Mouse (Mus musculus) lung, postnatal 36 days (tissue): ENCODE data around the gene Ugt1a9.

ENCODE experiments used
- DNase-seq: peaks from one replicate; pipeline ENCODE4 v3.0.0; 2022; ENCODE audit warnings: mixed read lengths

Gene Ugt1a9

DNA sequence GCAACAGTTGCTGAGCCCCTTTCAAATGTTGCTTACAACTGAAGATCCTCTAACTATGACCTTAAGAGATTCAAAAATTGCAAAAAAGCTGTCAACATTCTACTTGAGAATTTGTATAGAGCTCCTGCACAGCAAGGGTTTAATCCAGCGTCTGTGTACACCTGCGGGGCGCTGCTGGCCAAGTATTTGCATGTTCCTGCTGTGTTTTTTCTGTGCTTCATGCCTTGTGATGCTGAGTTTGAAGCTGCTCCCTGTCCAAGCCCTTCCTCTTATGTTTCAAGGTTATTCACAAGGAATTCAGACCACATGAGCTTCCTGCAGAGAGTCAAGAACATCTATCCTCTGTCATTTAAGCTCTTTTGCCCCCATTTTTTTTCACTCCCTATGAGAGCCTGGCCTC, 121.5 kb downstream of the Ugt1a9 start:
- DNase-seq = no peak

DNA sequence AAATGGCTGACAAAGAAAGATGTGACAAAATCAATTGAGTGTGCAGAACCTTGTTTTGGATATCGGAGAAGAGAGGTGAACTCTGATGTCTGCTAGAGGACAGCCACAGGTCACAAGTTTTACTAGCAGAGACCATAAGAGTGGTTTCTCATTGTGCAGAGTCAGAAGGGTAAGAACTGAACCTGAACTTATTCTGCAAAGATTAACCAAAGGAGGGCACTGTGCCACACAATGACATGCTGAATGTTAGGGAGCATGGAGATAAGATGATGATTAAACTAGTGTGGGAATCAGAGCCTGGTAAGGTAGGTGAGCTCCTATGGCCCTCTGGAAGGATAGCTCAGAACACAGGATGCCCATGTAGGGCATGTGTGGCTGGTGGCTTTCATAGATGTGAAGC, 125.1 kb downstream of the Ugt1a9 start:
- DNase-seq = no peak

DNA sequence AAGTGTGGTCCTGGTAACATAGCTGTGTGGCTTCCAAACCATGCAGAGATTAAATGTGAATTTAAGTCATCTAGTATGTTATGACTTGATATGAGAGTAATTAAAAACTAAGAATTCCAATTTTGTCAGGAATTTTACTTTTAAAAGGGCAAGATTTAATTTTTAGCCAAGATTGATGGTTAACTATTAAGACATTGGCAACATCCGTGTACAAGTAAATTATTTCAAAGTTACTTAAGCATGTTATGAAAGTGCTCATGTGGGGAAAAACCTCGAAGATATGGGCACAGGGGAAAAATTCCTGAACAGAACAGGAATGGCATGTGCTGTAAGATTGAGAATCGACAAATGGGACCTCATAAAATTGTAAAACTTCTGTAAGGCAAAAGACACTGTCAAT, 126.8 kb downstream of the Ugt1a9 start:
- DNase-seq = no peak

DNA sequence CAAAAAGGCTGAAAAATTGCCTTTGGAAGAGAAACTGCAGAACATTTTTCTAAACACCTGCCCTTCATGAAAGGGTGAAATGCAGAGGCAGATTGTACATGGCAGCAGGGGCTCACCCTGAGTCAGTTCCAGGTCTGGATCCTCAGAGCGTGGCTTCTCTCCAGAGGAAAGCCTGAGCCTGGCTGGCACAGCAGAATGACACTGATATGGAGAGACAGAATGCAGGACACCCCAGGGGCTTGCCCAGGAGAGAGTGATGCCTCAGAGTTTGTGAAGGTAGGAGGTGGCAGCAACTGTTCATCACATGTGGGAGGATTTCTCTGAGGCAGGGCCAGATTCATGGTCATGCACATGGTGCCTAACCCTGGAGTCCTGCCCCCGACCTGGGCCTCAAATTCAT, 129.4 kb downstream of the Ugt1a9 start:
- no peak for DNase-seq

DNA sequence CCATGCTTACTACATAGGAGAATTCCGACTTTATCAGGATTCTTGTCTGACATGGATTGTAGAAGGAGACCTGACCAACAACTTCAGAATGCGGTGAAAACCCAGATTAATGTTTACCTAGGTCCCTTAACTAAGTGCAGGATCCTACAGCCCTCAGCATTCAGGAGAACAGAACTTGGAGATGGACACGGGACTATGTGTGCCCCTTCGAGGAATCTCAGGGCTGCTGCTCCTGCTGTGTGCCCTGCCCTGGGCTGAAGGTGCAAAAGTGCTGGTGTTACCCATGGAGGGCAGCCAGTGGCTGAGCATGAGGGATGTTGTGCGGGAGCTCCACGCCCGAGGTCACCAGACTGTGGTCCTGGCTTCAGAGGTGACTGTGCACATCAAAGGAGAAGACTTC, 129.9 kb downstream of the Ugt1a9 start, which contains the start of gene Ugt1a2:
TSS of gene Ugt1a2 (plus strand) at position 146 of the 400 bp plus-strand sequence.
- no peak for DNase-seq

DNA sequence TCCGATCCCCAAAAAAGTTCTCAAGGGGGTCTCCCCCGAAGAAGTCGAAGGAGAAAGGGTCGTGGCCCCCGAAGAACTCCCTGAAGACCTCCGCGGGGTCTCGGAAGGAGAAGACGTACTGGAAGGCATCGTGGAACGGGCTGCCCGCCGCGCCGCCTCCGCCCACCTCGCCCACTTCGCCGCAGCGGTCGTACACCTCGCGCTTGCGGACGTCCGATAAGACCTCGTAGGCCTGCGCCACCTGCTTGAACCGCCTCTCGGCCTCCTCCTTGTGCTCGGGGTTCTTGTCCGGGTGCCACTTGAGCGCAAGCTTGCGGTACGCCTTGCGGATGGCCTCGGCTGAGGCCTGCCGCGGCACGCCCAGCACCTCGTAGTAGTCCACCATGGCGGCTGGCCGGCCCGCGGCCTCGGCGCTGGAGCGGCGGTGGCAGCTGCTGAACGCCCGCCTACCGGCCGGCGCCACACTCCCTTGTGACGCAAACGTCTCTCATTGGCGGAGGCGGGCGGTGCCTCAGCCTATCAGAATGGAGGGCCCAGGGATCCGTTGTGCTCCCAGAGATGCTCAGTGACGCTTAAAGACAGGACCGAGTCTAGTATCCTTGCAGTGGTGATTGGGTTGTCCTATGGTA, 134.8 kb downstream of the Ugt1a9 start, which contains the start of gene Dnajb3:
TSS of gene Dnajb3 (minus strand) at position 489 of the 629 bp plus-strand sequence.
- peak; percentile 71 for DNase-seq

DNA sequence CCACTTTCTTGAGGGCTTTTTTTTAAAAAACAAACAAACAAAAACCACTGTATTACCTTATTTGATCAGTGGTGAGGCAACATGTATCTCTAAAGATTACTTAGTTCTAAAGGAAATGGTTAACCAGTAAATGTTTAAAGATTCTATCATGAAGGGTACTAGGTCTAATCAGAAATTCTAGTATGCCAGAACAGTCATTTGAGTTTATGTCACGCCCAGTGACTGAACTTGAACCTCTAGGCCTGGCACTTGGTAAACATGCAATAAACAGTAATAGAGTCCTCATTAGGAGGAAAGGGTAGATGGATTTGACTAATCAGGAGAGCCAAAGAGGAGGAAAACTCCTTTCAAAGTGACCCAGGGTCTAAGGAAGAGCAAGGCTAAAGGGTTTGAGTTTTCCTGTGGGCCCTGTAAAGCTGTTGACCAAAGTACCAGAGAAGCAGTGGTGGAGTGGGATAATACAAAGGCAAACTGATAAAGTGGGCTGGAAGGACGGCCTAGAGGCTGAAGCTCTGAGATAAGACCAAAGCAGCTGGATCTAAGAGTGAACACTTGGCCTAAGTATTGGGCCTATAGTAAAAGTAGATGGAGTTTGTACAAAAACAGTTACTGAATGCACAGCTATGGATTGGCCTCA, 136.4 kb downstream of the Ugt1a9 start:
- DNase-seq = no peak

DNA sequence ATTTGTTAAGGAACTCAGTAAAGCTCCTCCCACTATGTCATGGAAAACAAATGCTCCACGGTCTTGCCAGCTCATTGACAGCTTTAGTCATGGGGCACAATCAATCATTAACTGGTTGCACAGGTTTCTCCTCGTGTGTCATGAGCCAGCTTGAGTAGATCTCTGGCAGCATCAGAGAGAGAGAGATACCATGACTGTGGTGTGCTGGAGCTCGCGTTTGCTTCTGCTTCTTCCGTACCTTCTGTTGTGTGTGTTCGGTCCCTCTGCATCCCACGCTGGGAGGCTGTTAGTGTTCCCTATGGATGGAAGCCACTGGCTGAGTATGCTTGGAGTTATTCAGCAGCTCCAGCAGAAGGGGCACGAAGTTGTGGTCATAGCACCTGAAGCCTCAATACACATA, 141.2 kb downstream of the Ugt1a9 start, which contains the start of gene Ugt1a1:
TSS of gene Ugt1a1 (plus strand) at position 148 of the 400 bp plus-strand sequence.
- DNase-seq = no peak

DNA sequence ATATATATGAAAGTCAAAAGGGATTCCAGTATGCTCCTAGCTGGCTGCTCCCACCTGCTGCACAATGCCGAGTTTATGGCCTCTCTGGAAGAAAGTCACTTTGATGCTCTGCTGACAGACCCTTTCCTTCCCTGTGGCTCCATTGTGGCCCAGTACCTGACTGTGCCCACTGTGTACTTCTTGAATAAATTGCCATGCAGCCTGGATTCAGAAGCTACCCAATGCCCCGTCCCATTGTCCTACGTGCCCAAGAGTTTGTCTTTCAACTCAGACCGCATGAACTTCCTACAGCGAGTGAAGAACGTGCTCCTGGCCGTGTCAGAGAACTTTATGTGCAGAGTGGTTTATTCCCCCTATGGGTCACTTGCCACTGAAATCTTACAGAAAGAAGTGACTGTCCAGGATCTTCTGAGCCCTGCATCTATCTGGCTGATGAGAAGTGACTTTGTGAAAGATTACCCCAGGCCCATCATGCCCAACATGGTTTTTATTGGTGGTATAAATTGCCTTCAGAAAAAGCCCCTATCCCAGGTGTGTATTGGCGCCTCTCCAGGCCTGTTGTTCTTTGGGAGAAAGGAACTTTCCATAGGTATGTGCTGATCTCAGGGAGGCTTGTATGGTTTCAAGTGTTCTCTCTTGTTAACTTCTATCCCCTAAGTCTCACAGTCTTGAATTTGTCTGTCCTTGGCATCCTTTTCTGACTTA, 141.9 kb downstream of the Ugt1a9 start:
- no peak for DNase-seq

DNA sequence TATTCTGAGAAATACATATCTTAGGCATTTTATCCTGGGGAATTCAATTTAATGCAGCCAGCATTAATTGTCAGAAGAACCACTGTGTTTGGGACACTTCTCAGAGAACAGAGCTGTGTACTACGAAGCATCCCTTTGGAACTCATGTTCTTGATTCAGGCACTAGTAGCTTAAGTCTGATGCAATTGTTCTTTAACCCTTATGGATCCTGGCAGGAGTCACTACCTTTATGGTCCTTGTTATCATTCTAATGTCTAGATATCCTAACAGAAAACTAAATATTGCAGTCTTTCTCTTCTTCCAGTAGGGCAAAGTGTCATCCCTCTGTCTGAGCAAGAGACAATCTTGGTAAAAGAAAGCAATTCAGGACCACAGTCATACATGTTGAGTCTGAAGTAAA, 142.5 kb downstream of the Ugt1a9 start:
- DNase-seq = no peak

DNA sequence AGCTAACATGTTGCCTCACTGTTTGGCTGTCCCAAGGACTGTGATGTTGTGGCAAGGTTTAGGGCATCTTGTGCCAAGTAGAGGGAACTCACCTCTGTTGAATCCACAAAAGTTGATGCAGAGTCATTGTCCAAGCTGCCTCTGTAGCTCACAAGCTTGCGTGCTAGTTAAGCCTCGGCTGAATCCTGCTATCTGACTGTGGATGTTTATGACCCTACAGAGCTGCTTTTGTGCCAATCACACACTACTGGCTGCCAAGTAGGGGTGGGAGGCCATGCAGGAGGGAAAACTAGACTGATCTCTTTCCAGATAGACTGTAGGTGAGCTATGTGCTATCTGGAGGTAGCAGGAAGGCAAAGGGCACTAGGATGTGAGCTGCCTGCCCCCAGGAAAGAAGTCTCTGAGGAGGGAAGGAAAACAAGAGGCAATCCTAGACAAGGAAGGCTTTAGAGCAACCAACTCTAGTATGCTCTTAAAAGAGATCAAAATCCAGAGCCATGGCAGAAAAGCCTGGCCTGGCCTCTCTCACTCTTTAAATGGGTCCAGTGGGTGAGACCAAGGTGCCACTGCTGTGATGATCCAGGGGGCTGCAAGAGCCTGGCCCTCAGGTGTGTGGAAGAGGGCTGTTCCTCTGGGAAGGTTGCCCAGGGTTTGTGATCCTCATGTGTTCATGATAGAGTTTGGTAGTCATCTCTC, 143.3 kb downstream of the Ugt1a9 start:
- no peak for DNase-seq

DNA sequence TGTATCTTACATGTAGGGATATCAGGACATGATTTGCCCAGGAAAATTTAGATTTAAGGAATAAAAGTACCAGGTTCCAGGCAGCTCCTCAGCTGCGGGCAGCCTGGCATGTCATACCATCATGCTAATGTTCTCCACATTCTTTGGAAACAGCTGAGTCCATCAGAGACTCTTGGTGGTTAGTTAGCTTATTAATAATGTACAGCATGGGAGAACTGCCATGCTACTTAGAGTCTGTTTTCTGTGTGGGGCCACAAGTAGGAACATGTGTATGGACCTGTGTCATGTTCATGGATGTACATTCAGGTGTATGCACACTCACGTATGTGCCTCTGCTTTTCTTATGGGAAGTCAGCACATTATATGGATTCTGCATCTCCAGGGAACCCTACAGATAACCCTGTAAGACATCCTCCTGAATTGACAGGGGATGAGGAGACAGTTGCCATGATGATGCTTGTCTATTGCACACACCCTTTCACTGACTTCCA, 143.9 kb downstream of the Ugt1a9 start:
- DNase-seq = no peak

DNA sequence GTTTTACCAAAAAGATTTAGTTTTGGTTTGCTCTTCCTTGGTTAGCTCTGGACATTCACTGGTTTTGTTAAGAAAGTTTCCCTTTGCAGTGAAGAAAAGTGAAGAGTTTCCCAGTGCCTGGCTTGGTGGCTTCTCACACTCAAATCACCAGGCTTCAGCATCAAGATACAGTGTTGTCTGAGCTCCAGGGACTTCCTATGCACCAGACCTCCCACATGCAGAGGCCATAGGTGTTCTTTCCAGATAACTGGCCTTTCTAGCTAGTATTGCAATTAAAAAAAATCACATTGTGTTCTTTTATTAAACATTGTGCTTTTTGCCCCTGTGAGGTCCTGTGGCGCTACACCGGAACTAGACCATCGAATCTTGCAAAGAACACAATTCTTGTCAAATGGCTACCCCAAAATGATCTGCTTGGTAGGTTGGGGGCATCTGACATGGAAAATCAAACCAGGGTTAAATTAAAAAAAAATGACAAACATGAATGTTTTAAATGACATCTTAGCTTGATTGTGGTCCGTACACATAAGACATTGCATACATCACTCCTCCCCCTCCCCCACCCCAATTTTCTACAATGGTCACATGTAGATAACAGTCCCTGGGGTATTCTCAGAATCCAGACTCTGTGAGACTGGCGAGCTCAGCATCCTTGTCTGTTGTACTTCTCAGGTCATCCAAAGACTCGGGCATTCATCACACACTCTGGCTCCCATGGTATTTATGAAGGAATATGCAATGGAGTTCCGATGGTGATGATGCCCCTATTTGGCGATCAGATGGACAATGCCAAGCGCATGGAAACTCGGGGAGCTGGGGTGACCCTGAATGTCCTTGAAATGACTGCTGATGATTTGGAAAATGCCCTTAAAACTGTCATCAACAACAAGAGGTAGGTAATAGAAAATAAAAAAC, 145.1 kb downstream of the Ugt1a9 start:
- DNase-seq = no peak

DNA sequence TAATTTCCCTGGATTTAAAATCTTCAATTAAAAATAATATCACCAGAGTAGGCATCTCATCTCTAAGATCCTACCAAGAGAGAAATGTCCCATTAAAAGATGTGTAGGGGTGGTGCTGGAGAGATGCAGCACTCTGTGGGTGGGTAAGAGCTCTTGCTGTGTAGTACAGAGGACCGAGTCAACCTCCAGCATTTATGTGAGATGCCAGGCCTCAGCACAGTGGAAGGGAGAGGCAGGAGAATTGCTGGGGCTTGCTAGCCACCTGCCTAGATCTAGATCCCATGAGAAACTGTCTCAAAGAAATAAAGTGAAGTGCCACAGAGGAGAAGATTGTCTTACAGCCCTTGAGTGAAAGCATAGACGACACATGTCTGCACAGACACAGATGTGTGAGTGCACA, 146.0 kb downstream of the Ugt1a9 start:
- no peak for DNase-seq

DNA sequence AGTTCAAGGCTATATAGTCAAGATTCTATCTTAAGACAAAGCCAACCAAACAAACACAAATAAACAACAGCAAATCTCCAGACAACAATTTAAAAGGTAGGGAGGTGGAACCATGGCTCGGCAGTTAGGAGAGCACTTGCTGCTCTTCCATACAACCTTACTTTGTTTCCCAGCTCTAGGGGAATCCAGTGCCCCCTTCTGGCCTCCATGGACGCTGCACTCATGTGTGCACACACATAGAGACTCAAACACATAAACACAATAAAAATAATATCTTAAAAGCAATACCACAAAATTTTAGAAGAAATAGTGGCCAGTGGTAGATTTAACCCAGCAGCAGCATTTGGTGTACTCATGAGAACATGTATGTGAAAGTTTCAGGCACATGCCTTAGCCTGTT, 146.5 kb downstream of the Ugt1a9 start:
- DNase-seq = no peak

DNA sequence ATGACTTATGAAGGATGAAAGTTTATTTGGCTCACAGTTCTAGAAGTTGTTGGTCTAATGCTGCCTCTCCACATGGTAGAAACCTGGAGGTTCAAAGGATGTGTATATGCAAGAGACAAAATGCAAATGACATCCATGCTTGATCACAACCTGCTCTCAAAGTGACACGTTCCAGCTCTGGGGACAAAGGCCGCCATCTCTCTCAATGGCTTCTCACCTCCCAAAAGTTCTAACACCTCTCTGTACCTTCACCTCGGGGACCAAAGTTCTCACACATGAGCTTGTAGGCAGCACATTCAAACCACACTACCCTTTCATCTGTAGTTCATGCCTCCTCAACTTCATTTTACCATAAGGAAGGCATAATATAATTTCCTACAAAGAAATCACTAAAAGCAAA, 147.0 kb downstream of the Ugt1a9 start:
- no peak for DNase-seq

DNA sequence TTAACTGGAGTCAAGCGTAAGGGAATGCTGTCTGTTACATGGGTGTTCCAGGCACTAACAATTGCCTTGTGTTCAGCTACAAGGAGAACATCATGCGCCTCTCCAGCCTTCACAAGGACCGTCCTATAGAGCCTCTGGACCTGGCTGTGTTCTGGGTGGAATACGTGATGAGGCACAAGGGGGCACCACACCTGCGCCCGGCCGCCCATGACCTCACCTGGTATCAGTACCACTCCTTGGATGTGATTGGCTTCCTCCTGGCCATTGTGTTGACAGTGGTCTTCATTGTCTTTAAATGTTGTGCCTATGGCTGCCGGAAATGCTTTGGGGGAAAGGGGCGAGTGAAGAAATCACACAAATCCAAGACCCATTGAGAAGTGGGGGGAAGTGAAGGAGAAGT, 147.5 kb downstream of the Ugt1a9 start:
- no peak for DNase-seq

DNA sequence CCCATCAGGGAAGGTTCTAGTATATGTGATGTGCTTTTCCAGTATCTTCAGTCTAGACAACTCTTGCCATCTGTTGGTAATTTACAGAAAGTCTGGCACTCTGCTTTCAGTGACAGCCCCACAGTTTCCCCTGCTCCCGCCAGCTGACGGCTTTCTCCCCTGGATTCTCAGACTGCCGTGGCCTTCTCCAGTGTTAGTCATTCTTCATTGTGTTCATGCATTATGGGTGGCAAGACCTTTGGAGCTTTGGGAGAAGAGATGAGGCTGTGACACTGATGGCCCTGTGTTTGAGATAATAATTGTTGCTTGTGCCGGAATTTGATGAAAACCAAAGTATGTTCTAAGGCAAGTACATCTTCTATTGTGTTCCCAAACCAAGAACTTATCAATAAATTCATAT, 148.0 kb downstream of the Ugt1a9 start:
- no peak for DNase-seq

DNA sequence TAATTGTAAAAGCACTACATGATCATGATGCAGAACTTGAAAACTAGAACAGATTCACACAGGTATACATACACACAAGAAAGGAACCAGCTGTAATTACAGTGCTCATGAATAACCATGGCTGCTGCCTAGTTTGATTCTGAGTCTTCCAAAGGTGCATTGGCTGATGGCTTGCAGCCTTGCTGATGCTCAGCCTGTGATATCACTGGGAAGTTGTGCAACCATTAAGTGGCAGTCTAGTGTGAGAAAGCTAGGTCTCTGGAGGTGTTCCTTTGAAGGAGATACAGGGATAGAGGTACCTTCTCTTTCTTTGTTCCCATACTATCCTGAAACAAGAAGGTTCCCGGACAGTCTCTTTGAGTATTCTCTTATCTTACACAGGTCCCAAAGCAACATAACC, 148.5 kb downstream of the Ugt1a9 start:
- no peak for DNase-seq

DNA sequence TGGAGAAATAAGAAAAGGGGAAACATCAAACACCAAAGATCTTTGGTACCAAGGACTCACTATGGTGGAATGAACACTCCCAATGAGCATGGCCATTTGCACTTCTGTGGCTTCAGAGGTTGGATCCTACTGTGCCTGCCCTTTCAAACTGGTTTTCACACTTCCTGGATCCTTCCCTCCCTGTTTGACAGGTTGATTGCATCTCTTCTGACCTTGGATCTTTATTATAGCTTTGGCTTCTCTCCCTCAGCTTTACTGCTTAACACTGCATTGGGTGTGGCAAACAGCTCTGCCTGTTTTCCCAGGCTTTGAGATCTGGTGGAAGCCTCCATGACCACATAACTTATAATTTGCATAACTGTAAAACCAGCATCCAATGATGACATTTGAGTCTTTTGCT, 149.7 kb downstream of the Ugt1a9 start:
- no peak for DNase-seq

DNA sequence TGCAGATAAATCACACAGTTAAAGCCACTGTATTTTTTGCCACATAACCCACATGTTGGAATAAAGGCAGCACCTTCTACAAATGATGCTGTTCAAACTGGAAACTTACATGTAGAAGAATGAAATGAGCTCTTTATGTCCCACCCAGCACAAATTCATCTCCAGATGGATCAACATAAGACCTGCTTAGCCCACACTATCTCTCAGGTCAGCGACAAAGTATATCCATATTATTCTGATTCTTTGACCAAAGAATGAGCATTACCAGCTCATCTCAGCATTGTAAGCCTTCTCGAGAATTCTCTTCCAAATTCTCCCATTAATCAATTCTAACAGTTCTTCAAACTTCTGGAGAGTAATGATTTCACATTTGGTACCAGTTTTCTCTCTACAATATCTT, 151.6 kb downstream of the Ugt1a9 start:
- DNase-seq = no peak

DNA sequence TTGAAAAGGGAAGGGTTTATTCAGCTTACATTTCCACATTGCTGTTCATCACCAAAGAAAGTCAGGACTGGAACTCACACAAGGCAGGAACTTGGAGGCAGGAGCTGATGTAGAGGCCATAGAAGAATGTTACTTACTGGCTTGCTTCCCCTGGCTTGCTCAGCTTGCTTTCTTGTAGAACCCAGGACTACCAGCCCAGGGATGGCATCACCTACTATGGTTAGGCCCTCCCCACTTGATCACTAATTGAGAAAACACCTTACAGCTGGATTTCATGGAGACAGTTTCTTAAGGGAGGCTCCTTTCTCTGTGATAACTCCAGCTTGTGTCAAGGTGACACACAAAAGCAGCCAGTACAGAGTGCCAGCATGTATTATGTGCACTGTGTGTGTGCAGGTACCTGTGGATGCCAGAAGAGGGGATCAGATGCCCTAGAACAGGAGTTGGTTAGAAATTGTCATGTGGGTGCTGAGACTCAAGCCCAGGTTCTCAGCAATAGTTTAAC, 152.5 kb downstream of the Ugt1a9 start:
- peak; percentile 2 for DNase-seq
